Mouse (Mus musculus): ENCODE measurements around the gene Atp6v1c2.
A peak's percentile ranks its signal among the peaks of the same experiment; 100 is the strongest.

Atp6v1c2 gene

DNA sequence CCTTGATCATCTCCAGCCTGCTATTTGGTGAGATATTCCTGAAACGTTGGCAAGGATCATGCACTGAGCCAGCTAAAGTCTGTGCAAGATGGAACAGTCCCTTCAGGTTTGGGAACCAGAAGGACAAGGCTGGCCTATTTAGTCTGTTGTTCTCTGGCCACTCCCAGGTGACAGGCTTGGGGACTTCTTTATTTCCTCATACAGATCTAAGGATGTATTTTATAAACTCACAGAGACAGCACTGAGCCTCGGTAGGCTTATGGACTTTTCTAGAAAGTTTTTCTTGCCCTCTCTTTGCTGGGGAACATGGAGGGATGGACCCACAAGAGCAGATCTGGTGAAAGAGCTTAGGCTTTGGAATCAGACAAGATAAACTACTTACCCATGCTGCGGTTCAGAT is at the start of gene Atp6v1c2:
Gene Atp6v1c2, minus strand, starts transcription at position 101 of the 400 bp plus-strand sequence.
- no peak for DNase-seq (ENCODE audit: low spot score in 2 of 2)

GRCm38 (mm10) chr12:17376521-17376920 is 47.4 kb upstream of the Atp6v1c2 start:
- DNase-seq (ENCODE audit: low spot score in 2 of 2), result no peak

DNA sequence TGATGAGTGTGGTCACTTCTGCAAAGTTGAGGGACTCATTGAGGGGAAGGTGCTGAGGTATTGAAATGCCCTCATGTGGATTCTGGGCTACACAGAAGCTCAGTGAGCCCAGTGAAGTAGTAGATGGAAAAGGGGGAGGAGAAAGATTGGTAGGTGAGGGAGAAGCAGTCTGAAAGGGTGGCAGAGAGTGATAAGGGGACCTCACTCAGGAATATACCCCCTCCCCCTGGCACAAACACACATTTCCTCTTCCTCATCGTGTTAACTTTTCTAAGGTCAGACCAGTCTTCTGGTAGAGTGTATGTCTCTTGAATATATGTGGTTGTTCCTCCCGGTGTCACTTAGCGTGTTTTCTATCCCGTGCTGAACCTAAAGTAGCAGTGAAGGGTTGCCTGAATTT is 46.1 kb upstream of the Atp6v1c2 start:
- no peak for DNase-seq (ENCODE audit: low spot score in 2 of 2)

- no peak for DNase-seq (ENCODE audit: low spot score in 2 of 2)
Observed at GRCm38 (mm10) chr12:17373470-17373975, 44.4 kb upstream of the Atp6v1c2 start.

- no peak for DNase-seq (ENCODE audit: low spot score in 2 of 2)
Observed at GRCm38 (mm10) chr12:17372696-17373095, 43.5 kb upstream of the Atp6v1c2 start.

DNA sequence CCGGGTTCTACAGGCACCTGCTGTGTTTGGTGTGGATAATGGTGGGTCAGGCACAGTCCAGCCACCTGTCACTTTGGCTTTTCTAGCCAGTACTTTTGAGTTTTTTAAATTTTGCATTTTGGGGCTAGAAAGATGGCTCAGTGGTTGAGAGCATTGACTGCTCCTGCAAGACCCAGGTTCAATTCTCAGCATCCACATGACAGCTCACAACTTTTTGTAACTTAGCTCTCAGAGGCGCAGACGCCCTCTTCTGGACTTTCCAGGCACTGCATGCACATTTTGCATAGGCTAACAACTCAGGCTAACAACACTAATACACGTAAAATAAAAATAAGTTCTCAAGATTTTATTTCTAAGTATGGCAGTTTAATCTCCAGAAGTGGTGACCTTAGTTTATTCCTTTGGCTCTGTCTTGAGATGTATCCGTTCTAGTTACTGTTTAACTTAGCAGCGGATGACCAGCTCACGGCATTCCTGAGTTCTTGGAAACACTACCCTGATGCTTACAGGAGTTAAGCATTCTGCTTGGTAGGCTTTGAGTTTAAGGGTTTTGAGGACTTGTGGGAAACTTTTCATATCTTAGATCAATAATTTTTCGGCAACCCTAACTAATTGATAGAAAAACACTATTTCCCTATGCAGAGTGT is 42.6 kb upstream of the Atp6v1c2 start:
- DNase-seq (ENCODE audit: low spot score in 2 of 2), result no peak

GRCm38 (mm10) chr12:17369551-17370325 is 40.6 kb upstream of the Atp6v1c2 start:
- no peak for DNase-seq (ENCODE audit: low spot score in 2 of 2)

GRCm38 (mm10) chr12:17369111-17369510 is 40.0 kb upstream of the Atp6v1c2 start:
- no peak for DNase-seq (ENCODE audit: low spot score in 2 of 2)

DNA sequence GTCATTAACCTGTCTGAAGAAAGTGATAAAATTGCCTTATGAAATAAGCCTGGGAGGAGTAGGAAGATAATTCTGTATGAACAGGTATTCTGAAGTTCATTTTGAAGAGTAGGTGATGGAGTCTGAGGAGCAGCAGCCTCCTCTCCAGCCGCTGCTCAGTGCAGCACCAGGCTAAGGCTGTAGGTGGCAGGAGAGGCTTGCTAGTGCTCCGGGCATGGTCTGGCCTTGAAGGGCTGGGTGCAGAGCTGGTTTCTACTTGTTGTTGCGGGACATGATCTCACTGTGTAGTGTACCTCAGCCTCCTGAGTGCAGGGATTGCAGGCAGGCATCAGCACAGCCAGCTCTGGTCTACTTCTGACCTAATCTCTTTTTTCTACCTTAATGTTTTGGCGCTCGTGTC is 37.8 kb upstream of the Atp6v1c2 start:
- peak; percentile 37 to 58 for DNase-seq (ENCODE audit: low spot score in 2 of 2)

DNA sequence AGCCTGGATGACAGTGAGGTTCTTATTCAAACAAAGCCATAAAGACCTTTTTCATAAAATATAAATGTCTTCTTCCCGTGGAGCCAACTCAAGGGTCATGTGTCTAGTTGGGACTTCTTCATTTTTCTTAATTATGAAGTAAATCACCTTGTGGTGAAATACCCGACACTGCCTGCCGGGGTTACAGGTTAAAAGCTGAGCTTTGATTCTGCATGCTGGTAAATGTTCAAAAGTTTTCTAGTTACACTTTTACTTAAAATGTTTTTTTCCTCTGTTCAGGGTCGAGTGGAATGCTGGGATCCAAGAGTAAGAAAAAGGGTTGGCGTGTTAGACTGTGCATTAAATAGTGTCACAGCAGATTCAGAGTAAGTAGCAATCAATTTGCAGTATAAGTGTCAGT is 33.2 kb upstream of the Atp6v1c2 start:
- DNase-seq (ENCODE audit: low spot score in 2 of 2), result no peak

DNA sequence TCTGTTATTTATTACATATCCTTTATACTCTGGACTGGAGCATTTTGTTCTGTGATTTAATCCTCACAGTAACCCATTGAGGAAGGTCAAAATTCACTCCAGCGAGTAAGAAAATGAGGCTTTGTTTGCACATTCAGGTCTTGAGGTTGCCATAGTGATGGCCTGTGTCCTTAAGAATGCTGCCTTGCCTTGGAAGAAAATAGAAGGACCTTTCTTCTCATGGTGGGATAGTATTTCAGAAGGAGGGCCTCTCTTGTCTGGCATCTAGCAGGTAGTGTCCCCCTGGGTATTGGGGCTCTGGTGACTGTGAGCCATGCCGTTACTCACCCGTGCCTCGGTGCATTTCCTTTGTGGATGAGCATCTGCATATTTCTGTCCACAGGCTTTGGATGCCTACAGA is 31.5 kb upstream of the Atp6v1c2 start:
- DNase-seq (ENCODE audit: low spot score in 2 of 2), result no peak

- DNase-seq (ENCODE audit: low spot score in 2 of 2), result no peak
Observed at GRCm38 (mm10) chr12:17360104-17360503, 30.9 kb upstream of the Atp6v1c2 start.

DNA sequence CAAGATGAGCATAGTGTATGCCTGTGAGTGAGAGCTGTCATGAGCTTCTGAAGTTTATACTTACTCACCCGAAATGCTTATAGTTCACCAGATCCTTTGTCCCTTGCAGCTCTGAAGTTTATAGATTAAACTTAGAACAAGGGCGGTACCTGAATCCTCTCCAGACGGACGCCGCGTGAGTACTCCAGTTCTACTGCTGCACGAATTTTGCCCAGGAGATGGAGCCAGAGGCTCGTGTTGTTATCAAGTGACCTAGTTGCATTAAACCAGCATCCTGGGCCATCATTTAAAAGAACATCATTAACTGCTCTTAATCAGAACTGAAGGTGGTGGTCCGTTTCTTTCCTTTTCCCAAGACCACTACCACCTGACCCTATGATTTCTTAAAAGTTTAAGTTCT is 29.8 kb upstream of the Atp6v1c2 start:
- peak in 1 of 2 experiments; percentile 44 for DNase-seq (ENCODE audit: low spot score in 2 of 2)

GRCm38 (mm10) chr12:17357795-17358194 is 28.6 kb upstream of the Atp6v1c2 start:
- no peak for DNase-seq (ENCODE audit: low spot score in 2 of 2)

DNA sequence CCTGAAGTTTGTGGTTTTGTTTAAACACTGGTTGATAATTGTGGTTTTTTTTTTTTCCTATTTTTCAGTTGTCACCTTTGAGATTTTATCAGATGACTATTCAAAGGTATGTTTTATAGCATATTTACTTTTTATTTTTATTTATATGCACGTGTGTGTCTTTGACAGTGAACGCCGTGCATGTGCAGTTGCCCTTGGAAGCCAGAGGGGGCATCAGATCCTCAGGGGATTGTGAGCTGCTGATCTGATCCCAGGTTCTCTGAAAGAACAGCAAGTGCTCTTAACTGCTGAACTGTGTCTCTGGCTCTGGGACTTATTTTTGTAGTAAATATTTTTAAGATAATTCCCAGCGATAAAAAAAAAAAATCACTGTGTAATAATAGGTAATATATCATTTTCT is 27.7 kb upstream of the Atp6v1c2 start:
- DNase-seq (ENCODE audit: low spot score in 2 of 2), result no peak

GRCm38 (mm10) chr12:17350106-17350505 is 20.9 kb upstream of the Atp6v1c2 start:
- no peak for DNase-seq (ENCODE audit: low spot score in 2 of 2)

- DNase-seq (ENCODE audit: low spot score in 2 of 2), result peak; percentile 76 to 80
Observed at GRCm38 (mm10) chr12:17348048-17349036, 19.2 kb upstream of the Atp6v1c2 start, which contains the start of gene Nol10. Gene Nol10, plus strand, starts transcription at chr12:17348458.

DNA sequence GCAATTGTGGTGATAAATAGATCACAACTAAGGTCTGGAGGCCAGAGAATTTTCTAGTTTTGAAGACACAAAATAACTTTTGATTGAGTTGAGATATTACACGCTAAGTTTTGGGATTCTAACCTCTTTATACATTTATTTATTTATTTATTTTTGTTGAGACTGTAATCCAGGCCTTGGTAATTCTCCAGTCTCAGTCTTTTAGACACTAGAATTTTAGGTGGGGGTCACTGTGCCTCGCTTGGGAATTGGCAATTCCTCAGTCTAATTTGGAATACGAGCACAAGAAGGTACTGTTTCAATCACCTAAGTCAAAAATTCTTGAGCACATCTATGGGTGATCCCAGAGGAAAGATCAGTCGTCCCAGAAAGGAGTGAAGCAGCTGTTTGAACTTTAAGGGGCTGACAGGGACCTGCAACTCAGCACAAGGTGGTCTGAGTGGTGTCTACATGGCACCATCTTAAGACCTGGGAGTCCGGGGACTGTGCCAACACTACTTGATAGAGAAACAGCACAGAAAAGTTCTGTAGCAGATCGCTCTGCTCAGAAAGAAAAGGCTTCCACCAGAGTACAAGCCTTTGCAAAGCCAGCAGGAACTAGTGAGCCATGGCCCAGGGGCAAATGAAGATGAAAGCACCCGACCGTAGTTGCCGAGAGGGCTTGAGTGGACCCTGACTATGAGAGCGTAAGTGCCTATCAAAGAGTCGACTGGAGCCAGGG is 18.3 kb upstream of the Atp6v1c2 start:
- no peak for DNase-seq (ENCODE audit: low spot score in 2 of 2)

- no peak for DNase-seq (ENCODE audit: low spot score in 2 of 2)
Observed at GRCm38 (mm10) chr12:17339114-17339905, 10.2 kb upstream of the Atp6v1c2 start.

DNA sequence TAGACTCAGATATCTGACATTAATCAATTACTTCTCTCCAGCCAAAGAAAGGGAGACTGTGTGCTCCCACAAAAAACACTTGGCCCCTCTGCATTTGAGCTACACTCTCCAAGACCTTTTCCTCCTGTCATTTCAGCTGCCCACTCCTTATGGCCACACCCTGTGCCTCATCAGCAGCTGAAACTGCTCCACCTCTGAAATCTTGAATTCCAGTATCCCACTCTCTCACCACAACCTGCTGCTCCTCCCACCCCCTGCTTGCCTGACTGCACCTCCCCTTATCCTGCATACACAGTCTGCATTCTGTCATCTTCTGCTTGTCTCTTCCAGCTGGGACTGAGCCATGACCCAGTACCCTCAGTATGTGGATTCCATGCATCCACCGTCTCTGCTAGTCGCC is 9.2 kb upstream of the Atp6v1c2 start:
- DNase-seq (ENCODE audit: low spot score in 2 of 2), result no peak

Measured in frontal cortex, postnatal 25 days (tissue).